Mouse (Mus musculus) lung, postnatal 0 days (tissue): ENCODE data around the gene Rbm8a2. TPM values are rescaled to one million over a fixed set of nuclear protein-coding genes. Genes with fewer than 3 reads are reported as not detected.

Experiments
- ATAC-seq: fragments of 200-750 bp; cut with Nextera tagmentation; 2 replicates; pipeline ENCODE4 v1.8.0; 2017; ENCODE audit warnings: moderate library complexity
- DNase-seq: peaks from one replicate; pipeline ENCODE4 v3.0.0-alpha.2; 2016; ENCODE audit warnings: low spot score
- H3K27ac ChIP-seq: fragments of 300-500 bp; sonication (generic); 2 replicates; pipeline ENCODE4 v1.5.1; 2014; ENCODE audit warnings: antibody characterized with exemption, mild to moderate bottlenecking, low read length, mixed read lengths
- H3K27me3 ChIP-seq: fragments of 300-500 bp; sonication (generic); replicated peaks from 2 replicates; pipeline ENCODE4 v1.6.1; 2014; ENCODE audit warnings: low read length, mixed read lengths; ENCODE audit not compliant: insufficient read depth
- H3K36me3 ChIP-seq: fragments of 300-500 bp; sonication (generic); 2 replicates; pipeline ENCODE4 v1.6.1; 2014; ENCODE audit warnings: low read length, mixed read lengths; ENCODE audit not compliant: insufficient read depth
- H3K4me1 ChIP-seq: fragments of 300-500 bp; sonication (generic); 2 replicates; pipeline ENCODE4 v1.6.1; 2014; ENCODE audit warnings: antibody characterized with exemption, low read depth, low read length, mixed read lengths; ENCODE audit not compliant: insufficient read depth
- H3K4me2 ChIP-seq: fragments of 300-500 bp; sonication (generic); replicated peaks from 2 replicates; pipeline ENCODE4 v1.6.1; 2014; ENCODE audit warnings: low read depth, mild to moderate bottlenecking, low read length, moderate library complexity, mixed read lengths
- H3K4me3 ChIP-seq: fragments of 300-500 bp; sonication (generic); 2 replicates; pipeline ENCODE4 v1.5.1; 2014; ENCODE audit warnings: low read depth, low read length
- H3K9ac ChIP-seq: fragments of 300-500 bp; sonication (generic); replicated peaks from 2 replicates; pipeline ENCODE4 v1.6.1; 2014; ENCODE audit warnings: low read depth, mild to moderate bottlenecking
- H3K9me3 ChIP-seq: fragments of 300-500 bp; sonication (generic); 2 replicates; pipeline ENCODE4 v1.6.1; 2016; ENCODE audit warnings: low read length, mixed read lengths
- CTCF ChIP-seq: IDR thresholded peaks from 2 replicates; pipeline ENCODE4 v1.5.1; 2016; ENCODE audit warnings: antibody characterized with exemption, mild to moderate bottlenecking
- EP300 ChIP-seq: IDR thresholded peaks from 2 replicates; pipeline ENCODE4 v1.6.1; 2016; ENCODE audit warnings: antibody characterized with exemption, mild to moderate bottlenecking, control low read depth
- WGBS: fragments of 180-500 bp; shearing (Covaris S2); extraction: QIAGEN DNeasy Blood & Tissue Kit; methylation state at CpG from one replicate; pipeline ENCODE4 v1.1.7; 2014; 5-methylcytosine and 5-hydroxymethylcytosine counted together
- polyA plus RNA-seq: library from polyadenylated mRNA; unstranded; fragments of >200 nt; fragmentation: Nextera tagmentation; extraction: Ambion mirVana; gene quantifications from 2 replicates; pipeline ENCODE4 v1.2.1, GENCODE M21; 2015

Rbm8a2 gene
- polyA plus RNA-seq, 1 experiment from 2014 or later, result 0.35 TPM

- no peak overlapping the region for H3K4me2 ChIP-seq
- no peaks in the 10 kb centered on the region for H3K9me3 ChIP-seq
- no peaks in the 10 kb centered on the region for H3K4me1 ChIP-seq
- no peak for DNase-seq
- 70% methylated on average over 3 of the region's 3 CpGs for WGBS
- H3K4me3 ChIP-seq, result no peak overlapping the region
- no peak overlapping the region for H3K9ac ChIP-seq
- no peaks in the 10 kb centered on the region for H3K27me3 ChIP-seq
- H3K36me3 ChIP-seq, result no peaks in the 10 kb centered on the region
- no peak for ATAC-seq
- no peak overlapping the region for H3K27ac ChIP-seq
- no peak for TF ChIP-seq EP300
- no peak for TF ChIP-seq CTCF
These were observed 40.2 kb downstream of the Rbm8a2 start for GRCm38 (mm10) chr1:175938731-175939130.

- Histone ChIP-seq H3K4me1 (no peaks in the 10 kb centered on the region), H3K9ac (no peak overlapping the region), H3K4me2 (peak overlapping the region; percentile 36; the same call in 1 of the 2 replicates), H3K27ac (no peak overlapping the region), H3K4me3 (no peak overlapping the region), H3K27me3 (no peaks in the 10 kb centered on the region), H3K9me3 (no peaks in the 10 kb centered on the region), H3K36me3 (no peaks in the 10 kb centered on the region)
- 9% methylated on average over 11 of the region's 11 CpGs for WGBS
- TF ChIP-seq CTCF (peak; percentile 92), EP300 (no peak)
- DNase-seq (peak; percentile 82), ATAC-seq (peak; percentile 64)
These were observed 42.6 kb downstream of the Rbm8a2 start for GRCm38 (mm10) chr1:175936282-175936737.

DNA sequence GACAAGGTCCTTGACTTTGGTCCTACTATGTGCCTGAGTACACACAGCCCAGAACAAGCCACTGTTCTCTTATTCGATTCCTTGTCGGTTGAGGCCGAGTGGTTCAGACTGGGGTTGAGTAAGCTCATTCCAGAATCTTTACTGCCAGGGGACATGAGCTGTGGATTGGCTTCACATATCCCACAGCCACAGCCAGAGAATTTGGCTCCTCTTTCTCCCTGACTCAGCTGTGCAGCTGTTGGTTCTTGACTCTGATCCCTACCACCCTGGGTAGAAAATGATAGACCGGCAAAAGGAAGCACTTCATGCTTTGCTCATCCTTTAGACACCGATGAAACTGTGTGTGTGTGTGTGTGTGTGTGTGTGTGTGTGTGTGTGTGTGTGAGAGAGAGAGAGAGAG, 47.5 kb downstream of the Rbm8a2 start:
- H3K27me3 ChIP-seq, result no peaks in the 10 kb centered on the region
- 85% methylated on average over 5 of the region's 5 CpGs for WGBS
- no peaks in the 10 kb centered on the region for H3K4me1 ChIP-seq
- DNase-seq (no peak), ATAC-seq (no peak)
- no peak overlapping the region for H3K27ac ChIP-seq
- H3K4me2 ChIP-seq, result no peak overlapping the region
- TF ChIP-seq EP300, result no peak
- H3K9me3 ChIP-seq, result no peaks in the 10 kb centered on the region
- H3K4me3 ChIP-seq, result no peak overlapping the region
- no peaks in the 10 kb centered on the region for H3K36me3 ChIP-seq
- no peak overlapping the region for H3K9ac ChIP-seq

Other genes with a start within 250 kb of the Rbm8a2 start
- 2.6 and 2.9 TPM in 2 replicates for gene Exo1, start 98.5 kb downstream of the Rbm8a2 start, polyA plus RNA-seq
- gene Gm38100, start 58.8 kb downstream of the Rbm8a2 start, polyA plus RNA-seq, result not detected in 2 replicates